Mouse (Mus musculus) gastrocnemius, adult 8-10 months (tissue): ENCODE measurements around the gene Lsm12. TPM values are rescaled to one million over a fixed set of nuclear protein-coding genes. Genes with fewer than 3 reads are reported as not detected.

Experiments used
- DNase-seq, 2 experiments: peaks; one replicate each; pipeline ENCODE4 v3.0.0; 2022; ENCODE audit warnings: low spot score in 2 of 2
- total RNA-seq, 4 experiments: library from RNA; stranded (reverse); gene quantifications; 2 replicates each; pipeline ENCODE4 v1.2.4; 2022

The Lsm12 gene
- 100 to 1,000 TPM; 108 to 127 (median 111) TPM for total RNA-seq

DNA sequence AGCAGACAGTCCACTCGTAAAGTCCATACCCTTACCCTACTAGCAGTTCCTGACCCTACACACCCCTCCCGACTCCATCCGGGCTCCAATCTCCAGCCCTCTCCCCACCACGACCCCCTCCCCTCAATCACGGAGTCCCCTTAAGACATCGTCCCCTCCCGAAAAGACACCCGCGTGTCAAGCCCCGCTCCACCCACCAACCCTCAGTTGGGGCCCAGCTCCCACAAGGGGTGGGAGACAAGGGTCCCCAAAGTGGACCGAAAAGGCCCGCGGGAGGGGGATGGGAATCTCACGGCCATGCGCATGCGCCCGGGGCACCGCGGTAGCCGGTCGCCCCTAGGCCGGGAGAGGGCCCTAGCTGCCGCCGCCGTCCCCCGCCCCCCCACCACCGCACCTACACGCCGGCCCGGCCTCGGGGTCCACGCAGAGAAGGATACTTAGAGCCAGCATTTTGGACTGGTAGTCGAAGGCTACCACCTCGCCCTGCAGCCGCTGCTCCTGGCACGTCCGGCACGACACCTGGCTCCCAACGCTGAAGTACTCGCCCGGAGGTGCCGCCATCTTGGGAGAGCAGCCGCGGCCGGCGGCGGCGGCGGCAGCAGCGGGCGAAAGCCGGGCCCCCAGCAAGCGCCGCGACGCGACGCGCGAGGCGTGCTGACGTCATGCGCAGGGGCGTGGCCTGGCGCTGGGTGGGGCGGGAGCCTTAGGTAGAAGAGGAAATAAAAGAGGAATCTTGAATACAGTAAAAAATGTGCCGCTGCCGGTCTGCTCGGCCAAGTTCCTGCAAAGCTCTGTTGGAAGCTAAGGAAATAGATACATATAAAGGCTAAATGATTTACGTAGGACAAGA, at the start of gene Lsm12:
Lsm12 (minus strand) TSS at position 651 of the 850 bp plus-strand sequence.
- DNase-seq, result peak; percentile 90 to 91

DNA sequence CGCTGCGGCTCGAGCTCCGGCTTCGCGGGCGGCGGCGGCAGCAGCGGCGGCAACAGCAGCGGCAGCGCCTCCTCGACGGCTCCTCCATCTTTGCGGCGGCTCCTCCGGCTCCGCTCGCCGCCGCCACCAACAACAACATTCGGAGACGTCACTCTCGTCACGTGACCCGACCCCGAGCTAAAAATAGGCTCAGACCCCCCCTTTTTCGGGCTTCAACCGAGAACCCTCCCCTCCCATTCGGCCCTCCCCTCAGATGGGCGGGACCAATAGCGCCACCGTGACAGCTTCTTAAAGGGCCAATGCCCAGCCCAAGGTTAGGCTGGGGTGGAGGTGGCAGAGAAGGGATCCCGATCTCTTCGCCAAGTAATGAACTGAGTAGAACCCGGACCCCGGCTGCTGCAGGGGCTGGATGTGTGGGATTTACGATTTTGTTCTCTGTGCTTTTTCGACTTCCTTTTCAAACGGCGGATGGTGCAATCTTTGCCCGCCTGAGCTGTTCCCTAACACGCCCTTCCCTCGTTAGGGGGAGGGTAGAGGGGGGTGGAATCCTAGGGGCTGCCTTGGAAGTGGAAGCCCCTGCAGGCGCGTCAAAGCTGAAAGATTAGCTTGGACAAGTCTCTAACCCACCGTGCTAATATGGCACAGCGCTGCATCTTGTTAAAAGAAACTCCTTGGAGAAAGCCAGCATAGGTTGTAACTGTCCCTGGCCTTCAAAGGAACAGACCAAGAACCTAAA, 45.1 kb upstream of the Lsm12 start, which contains the start of gene Hdac5:
Hdac5 (minus strand) TSS at position 161 of the 736 bp plus-strand sequence.
- DNase-seq, result peak; percentile 96

DNA sequence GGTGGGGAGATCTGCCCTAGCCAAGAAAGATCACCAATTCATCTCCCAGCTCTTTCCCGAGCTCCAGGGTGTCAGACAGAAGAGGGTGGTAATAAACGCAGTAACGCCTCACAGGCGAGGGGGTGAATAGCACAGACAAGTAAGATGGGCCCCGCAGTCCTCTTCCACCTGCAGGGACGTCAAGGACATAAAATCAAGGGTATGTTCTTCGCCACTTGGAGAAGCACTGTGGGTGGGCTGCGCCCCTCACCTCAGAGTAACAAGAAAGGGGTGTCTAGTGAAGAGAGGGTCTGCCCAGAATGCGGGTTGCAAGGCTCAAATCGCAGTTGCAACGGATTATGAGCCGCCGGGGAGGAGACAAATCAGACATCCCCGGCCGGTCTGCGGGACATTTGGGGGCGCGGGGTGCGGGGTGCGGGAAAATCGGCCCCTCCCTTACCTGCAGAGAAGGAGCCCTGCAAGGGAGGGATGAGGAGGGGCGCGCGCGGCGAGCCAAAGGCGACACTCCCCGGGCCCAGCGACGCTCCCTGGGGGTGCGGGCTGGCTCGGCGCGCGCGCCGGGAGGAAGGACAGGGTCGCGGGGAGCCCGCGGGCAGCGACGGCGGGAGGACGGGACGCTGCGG, 44.3 kb upstream of the Lsm12 start:
- DNase-seq, result peak in 1 of 2 experiments; percentile 24

DNA sequence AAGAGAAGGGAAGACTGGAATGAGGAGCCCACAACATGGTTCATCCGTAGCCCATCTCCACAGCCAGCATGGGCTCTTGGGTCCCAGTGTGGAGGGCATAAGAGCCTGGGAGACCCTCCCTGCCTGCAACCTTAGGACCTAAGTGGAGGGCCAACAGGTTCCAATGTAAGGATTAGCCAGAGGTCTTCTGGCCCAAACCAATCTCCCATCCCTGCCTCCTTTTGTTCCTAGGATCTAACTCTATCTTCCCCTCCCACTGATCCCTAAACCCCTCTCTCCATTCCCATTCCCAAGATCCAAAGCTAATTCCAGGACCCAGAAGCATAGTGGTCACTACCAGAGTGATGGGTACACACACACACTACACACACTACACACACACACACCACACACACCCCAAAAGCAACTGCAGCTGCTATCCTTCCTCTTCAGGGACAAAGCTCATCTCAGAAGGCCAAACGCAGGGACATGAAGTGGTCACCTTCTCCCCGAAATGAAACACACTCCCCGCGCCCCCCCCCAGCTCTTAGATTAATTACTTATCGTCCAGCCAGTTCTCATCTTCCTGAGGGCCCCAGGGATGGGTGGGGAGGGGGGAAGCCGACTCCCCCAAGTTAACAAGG, 43.7 kb upstream of the Lsm12 start:
- no peak for DNase-seq

DNA sequence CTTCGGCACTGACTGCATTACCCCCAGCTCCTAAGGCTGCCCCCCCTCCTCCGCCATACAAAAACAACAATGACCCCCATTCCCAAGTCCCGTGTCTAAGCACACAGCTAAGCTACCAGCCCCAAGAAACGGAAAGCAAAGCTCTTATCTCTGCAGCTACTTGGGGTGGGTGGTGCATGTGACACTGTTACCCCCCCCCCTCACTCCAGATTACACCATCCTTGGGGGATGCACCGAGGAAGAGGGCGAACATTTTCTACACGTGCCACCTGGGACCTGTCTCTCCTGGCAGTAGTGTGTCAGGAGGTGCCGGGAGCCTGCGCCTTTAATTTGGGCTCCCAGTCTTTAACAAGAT, 43.1 kb upstream of the Lsm12 start:
- DNase-seq, result no peak

DNA sequence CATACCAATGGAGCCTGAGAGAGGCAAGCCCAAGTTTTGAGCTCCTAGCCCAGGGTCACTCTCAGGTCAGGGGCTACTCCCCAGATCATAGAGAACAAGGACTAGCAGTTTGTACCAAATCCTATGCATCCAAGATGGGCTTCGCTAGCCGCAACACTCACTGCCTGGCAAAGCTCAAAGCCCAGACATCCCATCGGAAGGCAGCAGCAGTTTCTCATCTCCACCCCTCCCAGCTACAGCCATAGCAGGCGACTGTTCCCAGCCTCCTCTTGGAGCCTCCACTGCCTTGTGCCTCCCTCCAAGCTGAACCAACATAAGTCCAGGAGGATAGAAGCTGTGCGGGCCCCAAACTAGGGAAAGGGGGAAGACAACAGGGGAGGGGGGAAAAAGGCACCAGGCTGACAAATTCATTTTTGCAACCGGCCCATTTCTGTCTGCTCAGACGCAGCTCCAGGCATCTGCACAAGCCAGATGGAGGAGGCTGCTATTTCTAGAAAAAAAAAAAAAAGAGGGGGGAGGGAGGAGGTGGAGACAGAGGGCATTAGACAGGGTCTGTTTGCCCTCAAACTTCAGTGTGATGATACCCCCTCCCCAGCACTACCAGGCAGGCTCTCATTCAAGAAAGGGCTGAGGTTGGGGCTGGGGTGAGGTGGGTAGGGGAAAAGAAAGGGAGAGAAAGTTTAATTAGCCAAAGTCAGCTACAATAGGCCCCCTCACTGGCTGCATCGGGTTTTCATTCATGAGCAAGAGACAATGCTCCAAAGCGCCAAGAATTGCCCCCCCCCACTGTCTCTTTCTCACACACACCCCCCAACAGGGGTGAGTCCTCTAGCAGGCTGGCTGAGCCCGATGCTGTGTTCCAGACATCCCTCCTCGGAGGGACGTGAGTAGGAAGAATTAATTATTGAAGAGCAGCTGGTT, 42.4 kb upstream of the Lsm12 start:
- DNase-seq, result no peak

DNA sequence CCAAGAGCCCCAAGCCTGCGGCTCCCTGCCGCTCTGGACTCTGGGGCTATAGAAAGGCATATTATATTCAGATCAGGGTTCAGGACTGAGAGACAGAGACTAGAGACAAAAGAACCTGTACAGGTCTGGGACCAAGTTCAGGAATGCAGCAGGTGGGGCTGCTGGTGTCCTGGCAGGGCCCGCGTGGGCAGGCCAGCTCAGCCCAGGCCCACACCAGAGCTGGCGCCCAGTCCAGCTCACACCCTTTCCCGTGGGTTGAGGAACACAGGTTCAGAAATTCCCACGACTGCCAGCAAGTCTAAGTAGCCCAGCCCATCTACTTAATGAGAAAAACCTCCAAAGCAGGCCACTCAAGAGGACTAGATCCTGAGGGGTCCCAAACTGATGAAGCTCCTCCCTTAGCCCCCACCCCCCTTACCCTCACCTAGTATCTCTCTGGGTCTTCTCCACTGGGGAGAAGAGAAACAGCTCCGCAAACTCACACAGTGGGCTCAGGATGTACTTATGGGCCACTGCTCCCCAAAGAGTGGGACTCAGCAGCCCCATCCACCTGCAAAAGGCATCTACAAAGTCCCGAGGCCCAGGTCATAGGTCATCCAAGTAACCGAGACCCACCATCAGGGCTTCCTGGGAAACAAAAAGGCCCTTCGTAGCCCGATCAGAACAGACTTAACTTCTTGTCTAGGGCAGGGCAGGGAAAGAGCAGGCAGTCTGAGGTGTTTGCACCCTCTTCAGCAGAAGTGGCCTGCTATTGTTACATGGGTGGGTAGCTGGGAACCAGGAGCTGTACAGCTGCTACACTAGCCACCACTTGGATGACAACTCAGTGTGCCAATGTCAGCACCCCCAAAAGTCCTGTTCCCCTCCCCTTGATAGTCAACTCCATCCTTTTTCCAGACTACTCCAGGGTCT, 41.2 kb upstream of the Lsm12 start:
- DNase-seq, result no peak

DNA sequence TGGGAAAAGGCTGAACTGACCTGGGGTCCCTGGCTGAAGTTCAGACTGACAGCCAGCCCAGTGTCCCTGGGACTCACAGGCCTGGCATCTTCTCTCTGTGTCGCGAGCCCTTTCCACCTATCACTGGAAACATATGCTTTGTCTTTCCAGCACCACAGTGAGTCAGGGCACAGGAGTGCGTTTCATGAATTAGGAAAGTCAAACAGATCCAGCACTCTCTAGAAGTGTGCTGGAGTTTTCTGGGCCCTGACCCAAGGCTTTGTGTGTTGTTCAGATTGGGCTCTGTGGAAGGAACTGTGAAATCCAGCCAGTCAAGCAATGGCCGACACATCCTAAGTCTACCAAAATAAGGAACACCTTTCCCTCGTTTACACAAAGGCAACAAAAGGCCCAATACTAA, 40.1 kb upstream of the Lsm12 start:
- no peak for DNase-seq

DNA sequence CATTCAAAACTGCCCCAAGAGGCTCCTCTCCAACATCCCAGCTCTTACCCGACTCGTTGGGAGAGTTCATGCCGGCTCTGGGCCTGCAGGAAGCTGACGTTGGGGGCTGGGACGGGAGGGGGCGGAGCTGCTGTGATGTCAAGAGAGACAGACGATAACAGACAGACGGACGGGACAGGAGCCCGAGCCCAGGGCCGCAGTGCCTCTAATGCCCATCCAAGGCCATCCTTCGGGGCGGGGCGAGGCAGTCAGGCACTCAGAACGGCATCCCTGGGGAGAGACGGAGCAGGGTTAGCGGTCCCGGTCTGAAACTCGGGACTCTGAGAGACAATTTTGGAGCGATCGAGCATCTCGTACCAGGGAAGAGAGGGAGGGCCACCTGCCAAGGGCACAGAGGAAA, 39.6 kb upstream of the Lsm12 start:
- no peak for DNase-seq

DNA sequence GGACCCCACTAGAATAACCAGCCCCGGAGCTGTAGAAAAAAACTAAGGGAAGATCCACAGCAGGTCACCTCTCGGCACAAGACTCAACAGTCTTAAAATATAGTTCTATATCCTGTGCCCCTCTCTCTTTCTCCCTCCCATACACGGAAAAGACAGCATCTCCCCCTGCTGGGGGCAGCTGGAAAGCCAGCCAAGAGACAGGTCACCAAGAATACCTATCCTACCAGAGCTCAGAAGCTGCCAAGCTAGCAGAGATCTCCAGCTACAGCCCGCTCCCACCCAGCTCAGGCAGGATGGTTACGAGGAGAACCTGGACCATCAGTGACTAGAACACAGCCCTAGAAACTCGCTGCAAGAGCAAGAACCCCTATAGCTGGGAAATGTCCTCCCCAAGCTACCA, 38.1 kb upstream of the Lsm12 start:
- no peak for DNase-seq

DNA sequence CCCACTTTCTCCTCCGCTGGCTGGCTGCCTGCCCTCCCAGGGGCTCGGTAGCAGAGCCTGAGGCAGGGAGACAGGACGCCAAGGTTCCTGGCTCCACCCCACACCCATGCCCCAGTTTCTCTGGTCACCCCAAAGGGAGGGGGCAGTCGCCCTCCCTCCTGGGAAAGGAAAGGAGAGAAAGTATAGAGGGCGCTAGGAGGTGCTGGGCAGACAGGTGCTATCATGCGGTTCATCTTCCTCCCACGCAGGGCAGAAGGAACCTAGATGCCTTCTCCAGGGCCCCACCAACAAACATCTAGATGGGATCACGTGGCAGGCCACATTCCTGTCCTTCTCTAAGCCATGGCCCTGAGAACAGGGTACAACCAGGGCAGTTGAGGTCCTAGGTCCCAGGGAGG, 36.9 kb upstream of the Lsm12 start:
- peak in 1 of 2 experiments; percentile 35 for DNase-seq

DNA sequence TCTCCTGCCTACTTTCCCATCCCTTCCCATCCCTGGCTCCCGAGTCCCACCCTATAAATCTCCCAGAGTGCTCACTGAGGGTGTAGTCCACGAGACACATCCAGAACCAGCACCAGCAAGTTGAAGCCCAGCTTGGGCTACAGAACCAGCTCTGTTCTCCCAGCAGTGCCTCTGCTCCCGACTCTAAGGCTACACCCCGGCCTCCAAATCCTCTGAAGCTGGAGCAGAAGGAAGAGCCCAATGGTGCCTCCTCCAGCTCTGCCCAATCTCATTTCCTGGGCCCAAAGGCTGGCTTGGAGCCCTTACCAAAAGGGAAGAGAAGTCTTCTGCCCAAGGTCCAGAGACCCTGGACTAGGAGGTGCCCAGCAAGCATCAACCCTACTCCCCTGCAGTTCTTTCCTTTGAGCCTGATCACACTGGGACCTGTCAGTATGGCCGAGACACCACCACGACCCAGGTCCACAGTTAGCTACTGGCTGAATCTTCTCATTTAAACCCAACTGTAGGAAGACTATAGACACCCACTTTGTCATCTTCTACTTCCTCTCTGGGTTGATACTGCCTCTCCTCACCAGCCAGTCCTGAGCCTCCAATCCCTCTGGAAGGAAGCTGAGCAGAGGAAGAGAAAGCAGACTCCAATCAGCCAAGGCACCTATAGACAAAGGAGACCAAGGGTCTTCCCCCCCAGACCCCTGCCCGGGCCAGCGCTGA, 36.3 kb upstream of the Lsm12 start:
- DNase-seq, result no peak

DNA sequence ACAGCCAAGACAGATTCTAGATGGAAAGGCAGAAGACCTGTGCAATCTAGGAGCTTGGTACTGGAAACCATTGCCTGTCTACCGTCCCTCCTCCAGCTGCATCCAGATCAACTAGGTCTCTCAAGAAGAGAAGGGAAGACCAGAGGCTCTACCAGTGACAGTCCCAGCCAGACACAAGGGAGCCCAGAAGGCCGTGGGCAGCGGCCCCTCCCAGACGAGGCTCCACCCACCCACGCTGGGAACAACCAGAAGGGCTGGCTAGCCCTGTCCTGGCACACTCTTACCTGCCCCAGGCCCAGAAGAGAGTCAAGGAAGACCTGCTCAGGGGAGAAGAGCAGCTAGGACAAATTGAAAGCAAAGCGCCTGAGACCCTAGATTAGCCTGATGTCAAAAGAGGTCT, 35.4 kb upstream of the Lsm12 start:
- peak in 1 of 2 experiments; percentile 12 for DNase-seq

DNA sequence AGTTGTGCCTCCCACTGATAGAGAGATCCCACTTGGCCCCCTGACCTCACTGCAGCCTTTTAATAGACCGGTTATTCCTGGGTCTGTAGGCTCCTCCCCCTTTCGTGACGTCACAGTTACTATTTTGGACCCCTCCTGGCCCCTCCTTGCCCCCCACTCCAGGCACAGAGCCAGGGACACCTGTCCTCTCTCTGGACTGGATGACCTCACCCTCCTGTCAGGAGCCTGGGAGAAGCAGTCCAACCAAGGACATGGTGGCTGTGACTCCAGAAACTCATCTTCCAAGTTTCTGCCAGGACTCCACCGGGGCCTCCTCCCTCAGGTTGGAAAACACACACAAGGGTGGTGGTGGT, 34.9 kb upstream of the Lsm12 start:
- peak; percentile 82 to 90 for DNase-seq

DNA sequence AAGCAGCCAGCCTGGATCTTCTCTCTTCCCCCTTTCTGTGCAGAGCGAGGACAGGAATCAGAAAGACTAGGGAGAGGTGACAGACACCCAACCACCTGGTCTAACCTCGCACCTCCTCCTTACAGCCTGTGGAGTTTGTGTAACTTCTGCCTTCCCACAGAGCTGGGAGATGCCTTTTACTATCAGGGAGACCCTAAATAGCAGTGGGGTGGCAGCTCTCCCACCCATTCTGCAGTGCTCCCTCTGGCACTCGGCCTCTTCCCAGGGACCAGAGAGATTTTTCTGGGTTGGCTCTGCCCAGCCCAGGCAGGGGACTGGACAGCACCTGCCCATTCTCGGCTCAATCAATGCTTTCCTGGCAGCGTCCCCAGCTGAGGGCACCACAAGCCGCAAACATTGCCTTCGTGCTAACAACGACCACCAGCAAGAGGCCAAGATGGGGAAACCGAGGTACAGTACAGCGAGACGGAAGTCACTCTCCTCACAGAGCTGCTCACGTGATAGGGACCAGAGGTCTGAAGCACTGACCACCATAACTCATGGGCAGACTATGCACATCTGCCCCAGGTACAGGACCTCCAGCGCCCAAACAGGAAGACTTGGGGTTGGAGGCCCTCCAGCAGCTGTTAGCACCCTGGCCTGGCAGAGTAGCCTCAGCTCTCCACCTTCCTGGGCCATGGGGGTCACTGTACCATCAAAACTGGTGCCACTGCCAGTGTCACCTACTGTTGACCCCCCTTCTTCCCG, 34.3 kb upstream of the Lsm12 start:
- peak in 1 of 2 experiments; percentile 41 for DNase-seq

DNA sequence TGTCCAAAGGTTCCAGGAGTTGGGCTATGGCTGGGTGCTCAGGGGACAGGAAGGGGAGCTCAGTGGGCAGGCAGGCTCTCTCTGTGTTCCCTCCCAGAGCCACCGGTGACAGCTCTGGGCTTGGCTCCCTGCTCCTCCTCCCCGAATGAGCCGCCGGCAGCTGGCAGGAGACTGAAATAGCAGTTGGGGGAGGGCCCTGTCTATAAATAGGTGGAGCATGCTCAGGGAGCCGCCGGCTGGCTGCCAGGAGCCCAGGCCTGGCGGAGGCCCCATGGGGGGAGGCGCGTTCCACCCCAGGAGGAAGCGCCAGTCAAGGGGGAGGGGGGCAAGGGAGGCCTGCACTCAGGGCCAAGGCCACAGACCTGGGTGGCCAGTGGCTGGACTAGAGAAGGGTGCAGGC, 33.7 kb upstream of the Lsm12 start:
- DNase-seq, result peak; percentile 97 to 98

DNA sequence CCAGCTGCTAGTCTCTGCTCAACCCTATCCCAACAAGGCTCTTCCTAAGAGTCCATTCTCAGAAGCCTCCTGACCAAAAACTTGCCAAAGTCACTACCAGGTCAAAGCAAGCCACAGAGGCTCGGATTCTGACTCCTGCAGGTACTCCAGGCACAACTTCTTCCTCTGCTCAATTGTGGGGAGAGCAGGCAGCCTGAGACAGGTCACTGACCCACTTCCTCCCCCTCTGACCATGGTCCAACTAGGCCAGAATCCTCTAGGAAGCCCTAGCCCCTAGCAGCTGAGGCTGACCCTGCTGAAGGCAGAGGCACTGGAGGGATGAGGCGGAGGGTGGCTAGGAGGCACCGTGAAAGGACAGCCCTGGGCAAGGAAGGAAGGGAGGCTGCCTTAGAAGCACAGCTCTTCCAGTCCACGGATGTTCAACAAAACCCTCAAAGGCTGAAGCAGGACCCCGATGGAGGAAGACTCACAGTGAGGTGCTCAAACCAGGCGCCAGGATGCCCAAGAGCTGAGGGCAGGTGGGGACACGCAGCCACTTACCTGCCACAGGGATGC, 32.9 kb upstream of the Lsm12 start:
- DNase-seq, result peak in 1 of 2 experiments; percentile 19

DNA sequence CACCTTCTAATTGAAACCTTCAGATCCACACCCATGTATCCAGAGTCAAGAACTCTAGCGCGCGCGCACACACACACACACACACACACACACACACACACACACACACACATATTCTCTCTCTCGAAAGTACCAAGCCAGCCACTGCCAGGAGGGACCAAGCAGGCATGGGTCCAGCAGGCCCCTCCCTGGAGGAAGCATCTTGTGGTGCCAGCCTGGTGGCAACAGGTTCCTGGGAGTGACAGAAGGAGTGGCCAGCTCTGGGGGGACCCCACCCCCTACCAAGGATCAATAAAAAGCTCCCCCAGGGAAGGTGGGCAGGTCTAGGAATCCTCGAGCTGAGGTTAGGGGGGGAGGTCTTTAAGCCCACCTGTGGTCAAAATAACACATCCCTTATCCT, 32.3 kb upstream of the Lsm12 start:
- DNase-seq, result peak in 1 of 2 experiments; percentile 56
